In genomic region chr5:115326256-115326831, GRCm38 (mm10) we compare ENCODE assay signal across 8 mouse cellular contexts. TPM values are rescaled to one million over a fixed set of nuclear protein-coding genes. Genes with fewer than 3 reads are reported as not detected.
DNase-seq lines count a peak whose midpoint lies in the region; ATAC-seq and TF ChIP-seq lines count a peak whose summit lies in the region.

No protein-coding gene starts in this region.

- ATAC-seq in embryonic facial prominence, embryonic 15.5 days (ENCODE audit: insufficient number of reproducible peaks, low FRiP score, low TSS enrichment, low read depth): no peak
- peak; percentile 38 for ATAC-seq in intestine, postnatal 0 days
- 0 out of 2 replicates have a peak, but pooled peaks have one; percentile 33 for ATAC-seq in midbrain, postnatal 0 days (ENCODE audit: low FRiP score)

- no peak for TF ChIP-seq CTCF in lung, adult 2 months (IDR thresholded peaks at IDR 0.05; ENCODE audit: insufficient read depth, low read length)
- no peak for TF ChIP-seq CTCF in intestine, postnatal 0 days (IDR thresholded peaks at IDR 0.05; ENCODE audit: low read depth)
- TF ChIP-seq CTCF in midbrain, postnatal 0 days (IDR thresholded peaks at IDR 0.05): no peak

- H3K4me3 ChIP-seq in lung, adult 2 months (replicated peaks; ENCODE audit: extremely low read depth, low read depth, low read length): peak overlapping the region; percentile 81
- H3K4me3 ChIP-seq in embryonic facial prominence, embryonic 15.5 days (replicated peaks): peak overlapping the region; percentile 95
- peak overlapping the region; percentile 65 for H3K4me3 ChIP-seq in intestine, postnatal 0 days (ENCODE audit: low read depth, low read length)
- peak overlapping the region; percentile 94 for H3K4me3 ChIP-seq in midbrain, postnatal 0 days (ENCODE audit: low read depth, low read length)

- H3K36me3 ChIP-seq in embryonic facial prominence, embryonic 15.5 days: peaks cover 16% of the 10 kb centered on the region
- peaks cover 9% of the 10 kb centered on the region for H3K36me3 ChIP-seq in intestine, postnatal 0 days (ENCODE audit: control insufficient read depth, insufficient read depth)
- H3K36me3 ChIP-seq in midbrain, postnatal 0 days (ENCODE audit: insufficient read depth, low read length): peaks cover 7% of the 10 kb centered on the region

- TF ChIP-seq POLR2A in lung, adult 2 months (IDR thresholded peaks at IDR 0.05; ENCODE audit: borderline replicate concordance, extremely low read depth, low read depth, low read length): no peak

- H3K27ac ChIP-seq in embryonic facial prominence, embryonic 15.5 days (replicated peaks): peak overlapping the region; percentile 86
- peak overlapping the region; percentile 72 for H3K27ac ChIP-seq in intestine, postnatal 0 days (ENCODE audit: low read depth, low read length)
- H3K27ac ChIP-seq in midbrain, postnatal 0 days (ENCODE audit: low read depth, low read length): peak overlapping the region; percentile 88

- 18% methylated on average over 11 of the region's 11 CpGs for WGBS in lung, adult 2 months
- 25% methylated on average over 11 of the region's 11 CpGs for WGBS in embryonic facial prominence, embryonic 15.5 days
- WGBS in intestine, postnatal 0 days: 17% methylated on average over 11 of the region's 11 CpGs
- WGBS in midbrain, postnatal 0 days: 28% methylated on average over 11 of the region's 11 CpGs

- H3K9ac ChIP-seq in embryonic facial prominence, embryonic 15.5 days: peak overlapping the region; percentile 86
- H3K9ac ChIP-seq in intestine, postnatal 0 days (ENCODE audit: low read depth, low read length): peak overlapping the region; percentile 82
- peak overlapping the region; percentile 86 for H3K9ac ChIP-seq in midbrain, postnatal 0 days (replicated peaks; ENCODE audit: low read length, poor library complexity, severe bottlenecking)

- H3K4me2 ChIP-seq in embryonic facial prominence, embryonic 15.5 days (replicated peaks): peak overlapping the region; percentile 68
- H3K4me2 ChIP-seq in intestine, postnatal 0 days (replicated peaks; ENCODE audit: low read depth): peak overlapping the region; percentile 94
- peak overlapping the region; percentile 85 for H3K4me2 ChIP-seq in midbrain, postnatal 0 days (ENCODE audit: low read depth, low read length, poor library complexity, severe bottlenecking)

- H3K27me3 ChIP-seq in embryonic facial prominence, embryonic 15.5 days: no peaks in the 10 kb centered on the region
- no peaks in the 10 kb centered on the region for H3K27me3 ChIP-seq in intestine, postnatal 0 days (replicated peaks; ENCODE audit: control insufficient read depth, insufficient read depth, low read length)
- H3K27me3 ChIP-seq in midbrain, postnatal 0 days (ENCODE audit: insufficient read depth, low read length): no peaks in the 10 kb centered on the region

- H3K9me3 ChIP-seq in embryonic facial prominence, embryonic 15.5 days (replicated peaks): no peaks in the 10 kb centered on the region
- no peaks in the 10 kb centered on the region for H3K9me3 ChIP-seq in intestine, postnatal 0 days (ENCODE audit: control insufficient read depth)
- no peaks in the 10 kb centered on the region for H3K9me3 ChIP-seq in midbrain, postnatal 0 days (ENCODE audit: low read length)

- peak; percentile 15 for DNase-seq in lung, adult 2 months
- no peak for DNase-seq in lung, postnatal 4 days
- no peak for DNase-seq in midbrain, postnatal 0 days (ENCODE audit: low spot score)
- no peak for DNase-seq in thymus, postnatal 36 days
- DNase-seq in embryo, embryonic 10.5 days (ENCODE audit: low spot score): no peak
- DNase-seq in adrenal gland, postnatal 36 days: no peak

- H3K4me1 ChIP-seq in lung, adult 2 months (ENCODE audit: control insufficient read depth, insufficient read depth, low read length): peaks cover 5% of the 10 kb centered on the region
- H3K4me1 ChIP-seq in embryonic facial prominence, embryonic 15.5 days: peaks cover 30% of the 10 kb centered on the region
- 0 out of 2 replicates have a peak, but pooled peaks cover 4% of the 10 kb centered on the region for H3K4me1 ChIP-seq in intestine, postnatal 0 days (replicated peaks; ENCODE audit: control insufficient read depth, insufficient read depth, low read length)
- 0 out of 2 replicates have a peak, but pooled peaks cover 4% of the 10 kb centered on the region for H3K4me1 ChIP-seq in midbrain, postnatal 0 days (ENCODE audit: insufficient read depth, low read length)

RNA-seq across cellular contexts. Expression of gene Srsf9, which starts 0.6 kb away (rescaled TPM):
- polyA plus RNA-seq in lung, adult 2 months (2012; rRNA removed): 46.0 and 49.0 TPM in 2 replicates
- 263 and 264 TPM in 2 replicates for polyA plus RNA-seq in embryonic facial prominence, embryonic 15.5 days (2015; fragmentation: Nextera tagmentation; extraction: Ambion mirVana)
- polyA plus RNA-seq in intestine, postnatal 0 days (2015; fragmentation: Nextera tagmentation; extraction: Ambion mirVana): 105 and 117 TPM in 2 replicates
- total RNA-seq in midbrain, postnatal 0 days (2014; rRNA removed): 44.1 and 45.5 TPM in 2 replicates
- 88.0 and 93.8 TPM in 2 replicates for polyA plus RNA-seq in midbrain, postnatal 0 days (2015; fragmentation: Nextera tagmentation; extraction: Ambion mirVana)
- total RNA-seq in adrenal gland, postnatal 36 days (2021): 10 to 100 TPM; 73.7 to 77.0 TPM

RNA-seq across cellular contexts. Expression of gene Gatc, which starts 14.6 kb away (rescaled TPM):
- 11.3 and 12.0 TPM in 2 replicates for polyA plus RNA-seq in lung, adult 2 months (2012; rRNA removed)
- 28.7 and 33.9 TPM in 2 replicates for polyA plus RNA-seq in embryonic facial prominence, embryonic 15.5 days (2015; fragmentation: Nextera tagmentation; extraction: Ambion mirVana)
- polyA plus RNA-seq in intestine, postnatal 0 days (2015; fragmentation: Nextera tagmentation; extraction: Ambion mirVana): 12.9 and 15.2 TPM in 2 replicates
- total RNA-seq in midbrain, postnatal 0 days (2014; rRNA removed): 17.6 and 27.8 TPM in 2 replicates
- polyA plus RNA-seq in midbrain, postnatal 0 days (2015; fragmentation: Nextera tagmentation; extraction: Ambion mirVana): 39.2 and 42.4 TPM in 2 replicates
- total RNA-seq in adrenal gland, postnatal 36 days (2021): 10 to 100 TPM; 17.7 to 21.7 TPM

RNA-seq across cellular contexts. Expression of gene Triap1, which starts 14.7 kb away (rescaled TPM):
- 9.2 and 10.8 TPM in 2 replicates for polyA plus RNA-seq in lung, adult 2 months (2012; rRNA removed)
- polyA plus RNA-seq in embryonic facial prominence, embryonic 15.5 days (2015; fragmentation: Nextera tagmentation; extraction: Ambion mirVana): 56.4 and 66.2 TPM in 2 replicates
- 49.8 and 51.9 TPM in 2 replicates for polyA plus RNA-seq in intestine, postnatal 0 days (2015; fragmentation: Nextera tagmentation; extraction: Ambion mirVana)
- 10.7 and 16.9 TPM in 2 replicates for total RNA-seq in midbrain, postnatal 0 days (2014; rRNA removed)
- polyA plus RNA-seq in midbrain, postnatal 0 days (2015; fragmentation: Nextera tagmentation; extraction: Ambion mirVana): 53.8 and 54.5 TPM in 2 replicates
- total RNA-seq in adrenal gland, postnatal 36 days (2021): 10 to 100 TPM; 32.4 to 47.5 TPM

RNA-seq across cellular contexts. Expression of gene Cox6a1, which starts 22.4 kb away (rescaled TPM):
- 2,050 and 2,118 TPM in 2 replicates for polyA plus RNA-seq in lung, adult 2 months (2012; rRNA removed)
- polyA plus RNA-seq in embryonic facial prominence, embryonic 15.5 days (2015; fragmentation: Nextera tagmentation; extraction: Ambion mirVana): 850 and 892 TPM in 2 replicates
- 2,037 and 2,087 TPM in 2 replicates for polyA plus RNA-seq in intestine, postnatal 0 days (2015; fragmentation: Nextera tagmentation; extraction: Ambion mirVana)
- 1,189 and 1,342 TPM in 2 replicates for total RNA-seq in midbrain, postnatal 0 days (2014; rRNA removed)
- polyA plus RNA-seq in midbrain, postnatal 0 days (2015; fragmentation: Nextera tagmentation; extraction: Ambion mirVana): 1,504 and 1,624 TPM in 2 replicates
- total RNA-seq in adrenal gland, postnatal 36 days (2021): 1,000 to 10,000 TPM; 1,319 to 1,418 TPM

RNA-seq across cellular contexts. Expression of gene Dynll1, which starts 25.5 kb away (rescaled TPM):
- 314 and 332 TPM in 2 replicates for polyA plus RNA-seq in lung, adult 2 months (2012; rRNA removed)
- polyA plus RNA-seq in embryonic facial prominence, embryonic 15.5 days (2015; fragmentation: Nextera tagmentation; extraction: Ambion mirVana): 1,800 and 1,802 TPM in 2 replicates
- polyA plus RNA-seq in intestine, postnatal 0 days (2015; fragmentation: Nextera tagmentation; extraction: Ambion mirVana): 510 and 539 TPM in 2 replicates
- total RNA-seq in midbrain, postnatal 0 days (2014; rRNA removed): 196 and 214 TPM in 2 replicates
- 893 and 930 TPM in 2 replicates for polyA plus RNA-seq in midbrain, postnatal 0 days (2015; fragmentation: Nextera tagmentation; extraction: Ambion mirVana)
- total RNA-seq in adrenal gland, postnatal 36 days (2021): 100 to 1,000 TPM; 211 to 322 TPM
